9 mouse cellular contexts compared by ENCODE assay signal in the genomic region with DNA sequence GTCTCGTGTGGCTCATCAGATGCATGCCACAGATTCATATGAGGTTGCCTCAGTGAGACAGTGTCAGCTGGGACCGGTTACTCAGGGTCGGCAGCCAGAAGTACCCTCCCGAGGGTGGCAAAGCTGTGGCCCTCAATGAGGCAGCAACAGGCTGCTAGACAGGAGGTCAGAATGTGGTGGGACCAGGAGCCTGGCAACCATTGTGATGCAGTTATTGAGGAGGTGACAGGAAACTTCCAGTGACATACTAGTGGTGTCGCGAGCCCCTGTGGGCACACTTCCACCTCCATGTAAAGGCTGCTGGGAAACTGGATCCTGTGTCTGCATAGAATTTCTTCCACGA. TPM values are rescaled to one million over a fixed set of nuclear protein-coding genes. Genes with fewer than 3 reads are reported as not detected.
DNase-seq lines count a peak whose midpoint lies in the region; ATAC-seq and TF ChIP-seq lines count a peak whose summit lies in the region.
"Had no signal": no experiment of that assay in that cellular context is flagged by ENCODE, and none has a peak within 500 bp of the region (broad histone marks: within the 10 kb centered on the region; RNA-seq: fewer than 3 reads in every experiment).

A gene (plus strand): TSS at position 242 of the 343 bp plus-strand sequence.

- no peak for TF ChIP-seq CTCF in intestine, postnatal 0 days (IDR thresholded peaks at IDR 0.05; ENCODE audit: low read depth)

- peaks cover 8% of the 10 kb centered on the region; the same call in 1 of the 2 replicates for H3K36me3 ChIP-seq in kidney, embryonic 16.5 days (ENCODE audit: insufficient read depth, low read length)
- peaks cover 6% of the 10 kb centered on the region; the same call in 1 of the 2 replicates for H3K36me3 ChIP-seq in intestine, postnatal 0 days (ENCODE audit: control insufficient read depth, insufficient read depth)
- H3K36me3 ChIP-seq in myocyte (ENCODE audit: control insufficient read depth, insufficient read depth): peaks cover 8% of the 10 kb centered on the region

- peaks cover 3% of the 10 kb centered on the region; the same call in 1 of the 2 replicates for H3K9me3 ChIP-seq in kidney, embryonic 16.5 days (ENCODE audit: low read length)
- no peaks in the 10 kb centered on the region for H3K9me3 ChIP-seq in intestine, postnatal 0 days (ENCODE audit: control insufficient read depth)

- 11% methylated on average over 7 of the region's 7 CpGs for WGBS in kidney, embryonic 16.5 days
- 13% methylated on average over 7 of the region's 7 CpGs for WGBS in intestine, postnatal 0 days

- intact Hi-C loops in gastrocnemius, postnatal 36 days (cut with DNase I): no loop called here

- H3K9ac ChIP-seq in kidney, embryonic 16.5 days (replicated peaks; ENCODE audit: low read length): peak within 1 kb of the TSS; percentile 48
- no peak within 1 kb of the TSS for H3K9ac ChIP-seq in intestine, postnatal 0 days (ENCODE audit: low read depth, low read length)

- peak within 1 kb of the TSS; percentile 92 for H3K27ac ChIP-seq in kidney, embryonic 16.5 days (ENCODE audit: low read length)
- H3K27ac ChIP-seq in intestine, postnatal 0 days (ENCODE audit: low read depth, low read length): peak within 1 kb of the TSS; percentile 62; the same call in 1 of the 2 replicates
- H3K27ac ChIP-seq: macrophage had no signal

- H3K4me1 ChIP-seq in kidney, embryonic 16.5 days (ENCODE audit: insufficient read depth, low read length): peaks cover 64% of the 10 kb centered on the region
- peaks cover 18% of the 10 kb centered on the region; the same call in 1 of the 2 replicates for H3K4me1 ChIP-seq in intestine, postnatal 0 days (replicated peaks; ENCODE audit: control insufficient read depth, insufficient read depth, low read length)

- no peak for TF ChIP-seq POLR2A in myocyte (IDR thresholded peaks at IDR 0.05; ENCODE audit: insufficient read length, low read depth)

- no peak within 1 kb of the TSS for H3ac ChIP-seq in myocyte (ENCODE audit: control insufficient read depth, insufficient read length)

- no peaks in the 10 kb centered on the region for H3K27me3 ChIP-seq in kidney, embryonic 16.5 days (ENCODE audit: insufficient read depth, low read length)
- H3K27me3 ChIP-seq in intestine, postnatal 0 days (replicated peaks; ENCODE audit: control insufficient read depth, insufficient read depth, low read length): no peaks in the 10 kb centered on the region
- H3K27me3 ChIP-seq in myocyte (ENCODE audit: control insufficient read depth, insufficient read depth, insufficient read length): no peaks in the 10 kb centered on the region

- ATAC-seq in kidney, embryonic 16.5 days (ENCODE audit: low FRiP score, low TSS enrichment): peak; percentile 12; the same call in 1 of the 2 replicates
- no peak for ATAC-seq in intestine, postnatal 0 days

- no peaks in the 10 kb centered on the region for H3K79me2 ChIP-seq in myocyte (ENCODE audit: control insufficient read depth, insufficient read depth)

- no peak for DNase-seq in kidney, postnatal 36 days
- no peak for DNase-seq in adrenal gland, postnatal 25 days
- DNase-seq in gastrocnemius, postnatal 36 days: peak in 1 of 2 experiments; percentile 20
- no peak for DNase-seq in spleen, adult 18-20 months
- no peak for DNase-seq in lung, postnatal 14 days

- peak within 1 kb of the TSS; percentile 9; the same call in 1 of the 2 replicates for H3K4me2 ChIP-seq in kidney, embryonic 16.5 days (replicated peaks; ENCODE audit: low read depth, low read length)
- 0 out of 2 replicates have a peak within 1 kb of the TSS, but pooled peaks have one; percentile 9 for H3K4me2 ChIP-seq in intestine, postnatal 0 days (replicated peaks; ENCODE audit: low read depth)
- peak within 1 kb of the TSS; percentile 21 for H3K4me2 ChIP-seq in myocyte (ENCODE audit: low read depth)

- H3K4me3 ChIP-seq in kidney, embryonic 16.5 days (ENCODE audit: low read length): no peak within 1 kb of the TSS
- no peak within 1 kb of the TSS for H3K4me3 ChIP-seq in intestine, postnatal 0 days (ENCODE audit: low read depth, low read length)
- no peak within 1 kb of the TSS for H3K4me3 ChIP-seq in myocyte

TF ChIP-seq in myocyte, 11 proteins besides CTCF, POLR2A, EP300 and RAD21:
- no peak for TF ChIP-seq REST (IDR thresholded peaks at IDR 0.05; ENCODE audit: insufficient read depth, insufficient read length)
- TF ChIP-seq MYOD1 (IDR thresholded peaks at IDR 0.05; ENCODE audit: control insufficient read depth in 1 of 3, insufficient read length in 2 of 3, low read depth in 2 of 3): peak in 1 of 3 experiments; percentile 8
- peak in 1 of 3 experiments; percentile 20 for TF ChIP-seq MYOG (IDR thresholded peaks at IDR 0.05; ENCODE audit: control insufficient read depth in 1 of 3, insufficient read depth in 1 of 3, insufficient read length in 2 of 3, low read depth in 2 of 3)

RNA-seq across cellular contexts. Expression of the gene that starts here (rescaled TPM):
- 35.7 and 39.1 TPM in 2 replicates for polyA plus RNA-seq in kidney, embryonic 16.5 days (2015; fragmentation: Nextera tagmentation; extraction: Ambion mirVana)
- 43.4 and 61.9 TPM in 2 replicates for total RNA-seq in adrenal gland, postnatal 25 days (2021)
- total RNA-seq in gastrocnemius, postnatal 36 days (2021): 1,000 to 10,000 TPM; 1,818 to 2,240 TPM
- polyA plus RNA-seq in intestine, postnatal 0 days (2015; fragmentation: Nextera tagmentation; extraction: Ambion mirVana): 10.5 and 12.1 TPM in 2 replicates
- polyA plus RNA-seq in myocyte (2012; fragmentation: generic; extraction: Trizol): 265 TPM

Comparison
In these comparisons a context has a peak if more than half of its experiments do, and no peak if none do; other contexts are left out.
1. RNA of the gene that starts here (total RNA-seq): 1,818 to 2,240 TPM in gastrocnemius, postnatal 36 days; 43.4 to 61.9 TPM in adrenal gland, postnatal 25 days; every median in the first group is over 10 times any median in the second.
2. Peak in every context shown above with its lines, with median percentiles within 50 percentile points of each other: H3K4me2 ChIP-seq.